Mouse (Mus musculus): ENCODE results near the gene 4930503B20Rik. TPM values are rescaled to one million over a fixed set of nuclear protein-coding genes. Genes with fewer than 3 reads are reported as not detected.

Gene 4930503B20Rik
- polyA plus RNA-seq, 1 experiment from 2014 or later: not detected

DNA sequence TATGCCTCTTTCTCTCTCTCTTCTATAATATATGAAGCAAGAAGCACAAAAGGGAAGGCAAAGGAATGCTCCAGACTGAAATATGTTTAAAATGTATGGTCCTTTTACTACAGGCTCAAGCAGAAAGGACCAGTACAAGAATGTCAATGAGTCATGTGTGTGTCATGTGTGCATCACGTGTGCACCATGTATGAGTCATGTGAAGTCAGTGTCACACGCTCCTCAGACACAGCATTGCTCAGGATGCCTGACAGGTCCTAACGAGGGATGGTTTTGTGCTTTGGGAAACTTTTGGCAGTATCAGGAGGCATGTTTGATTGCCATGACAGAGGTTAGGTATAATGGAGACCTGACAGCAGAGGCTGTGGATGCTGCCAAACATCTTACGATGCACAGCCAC, 25.1 kb upstream of the 4930503B20Rik start:
- no peaks in the 10 kb centered on the region for H3K4me1 ChIP-seq (replicated peaks)
- 90% methylated on average over 4 of the region's 4 CpGs for WGBS
- ATAC-seq (ENCODE audit: low FRiP score): no peak
- H3K27me3 ChIP-seq: no peaks in the 10 kb centered on the region
- no peak overlapping the region for H3K27ac ChIP-seq
- no peak overlapping the region for H3K9ac ChIP-seq
- no peak overlapping the region for H3K4me3 ChIP-seq
- no peaks in the 10 kb centered on the region for H3K9me3 ChIP-seq
- H3K4me2 ChIP-seq: no peak overlapping the region
- H3K36me3 ChIP-seq: no peaks in the 10 kb centered on the region

DNA sequence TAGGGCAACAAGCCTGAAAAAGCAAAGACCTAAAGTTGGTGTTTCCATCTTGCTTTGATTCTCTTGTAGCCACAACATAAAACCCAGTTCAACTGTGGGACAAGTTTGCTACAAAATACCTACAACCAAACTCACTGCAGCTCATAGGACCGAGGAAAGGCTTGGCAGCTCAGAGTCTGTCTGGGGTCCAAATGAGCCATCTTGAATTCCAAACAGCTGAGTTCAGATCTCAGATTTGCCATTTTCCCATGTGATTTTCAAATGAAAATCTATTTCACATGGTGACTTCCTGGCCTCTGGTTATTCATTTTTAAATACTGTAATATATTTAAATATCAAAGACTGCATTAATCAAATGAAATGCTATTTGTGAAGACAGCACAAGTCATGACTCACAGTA, 24.0 kb upstream of the 4930503B20Rik start:
- no peaks in the 10 kb centered on the region for H3K9me3 ChIP-seq
- H3K4me2 ChIP-seq: no peak overlapping the region
- no peak overlapping the region for H3K27ac ChIP-seq
- WGBS: 95% methylated on average over 1 of the region's 1 CpGs
- H3K4me3 ChIP-seq: no peak overlapping the region
- H3K36me3 ChIP-seq: no peaks in the 10 kb centered on the region
- ATAC-seq (ENCODE audit: low FRiP score): no peak
- H3K9ac ChIP-seq: no peak overlapping the region
- no peaks in the 10 kb centered on the region for H3K27me3 ChIP-seq
- no peaks in the 10 kb centered on the region for H3K4me1 ChIP-seq (replicated peaks)

DNA sequence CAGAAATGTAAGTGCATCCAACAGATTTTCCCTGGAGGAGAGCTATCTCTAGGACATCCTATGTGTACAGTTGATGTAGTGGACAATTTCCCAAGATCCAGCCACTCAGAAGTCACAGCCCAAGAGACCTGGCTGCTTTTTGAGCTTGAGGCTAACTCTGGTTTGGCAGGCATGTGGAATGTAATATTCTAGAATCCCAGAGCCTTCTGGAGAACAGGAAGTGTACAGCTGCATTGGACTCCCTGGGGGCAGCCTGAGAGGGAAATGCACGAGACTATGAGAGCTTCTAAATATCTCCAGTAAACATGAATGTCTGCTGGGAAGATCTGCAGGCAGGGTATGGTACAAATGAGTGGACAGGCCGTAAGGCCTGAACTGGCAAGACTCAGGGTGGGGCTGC, 20.0 kb upstream of the 4930503B20Rik start:
- no peak for ATAC-seq (ENCODE audit: low FRiP score)
- no peak overlapping the region for H3K27ac ChIP-seq
- no peaks in the 10 kb centered on the region for H3K9me3 ChIP-seq
- WGBS: 72% methylated on average over 2 of the region's 2 CpGs
- no peaks in the 10 kb centered on the region for H3K4me1 ChIP-seq (replicated peaks)
- no peak overlapping the region for H3K4me3 ChIP-seq
- H3K36me3 ChIP-seq: no peaks in the 10 kb centered on the region
- no peak overlapping the region for H3K9ac ChIP-seq
- no peaks in the 10 kb centered on the region for H3K27me3 ChIP-seq
- no peak overlapping the region for H3K4me2 ChIP-seq

DNA sequence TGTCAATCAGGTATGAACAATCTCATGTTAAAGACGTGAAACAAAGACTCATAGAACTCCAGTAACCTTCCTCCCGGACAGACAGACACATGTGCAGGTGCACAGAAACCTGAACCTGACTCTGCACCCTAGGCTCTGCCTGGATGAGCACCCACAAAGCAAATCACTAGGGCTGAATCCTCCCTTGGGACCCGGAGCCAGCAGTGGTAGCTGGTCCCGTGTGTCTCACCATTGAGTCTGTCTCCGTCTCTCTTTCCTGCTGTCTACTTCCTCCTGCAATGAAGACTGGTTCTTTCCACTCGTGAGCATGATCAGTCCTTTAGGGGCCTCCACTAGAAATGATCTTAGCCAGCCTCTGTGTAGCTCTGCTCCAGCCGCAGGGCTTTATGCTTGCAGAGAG, 10.8 kb upstream of the 4930503B20Rik start:
- H3K4me2 ChIP-seq: no peak overlapping the region

DNA sequence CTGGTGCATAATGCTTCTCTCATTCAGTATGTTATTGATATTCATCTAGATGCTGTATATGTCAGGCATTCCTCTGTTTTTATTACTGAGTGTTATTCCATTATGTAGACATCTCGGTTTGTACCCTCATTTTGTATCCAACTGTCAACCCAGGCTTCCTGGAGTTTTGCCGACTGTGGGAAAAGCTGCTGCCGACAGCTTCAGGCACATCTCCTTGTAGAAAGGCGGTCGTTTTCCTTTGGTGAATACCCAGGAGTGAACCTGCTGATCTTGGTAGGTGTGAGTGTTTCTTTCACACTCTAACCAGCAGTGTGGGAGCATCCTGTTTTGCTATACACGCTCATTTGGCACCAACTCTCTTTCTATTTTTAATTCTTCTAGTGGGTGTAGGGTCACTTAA, 9.9 kb upstream of the 4930503B20Rik start:
- 74% methylated on average over 6 of the region's 6 CpGs for WGBS
- Histone ChIP-seq H3K4me2 (no peak overlapping the region), H3K9me3 (no peaks in the 10 kb centered on the region), H3K27ac (no peak overlapping the region), H3K9ac (no peak overlapping the region), H3K36me3 (no peaks in the 10 kb centered on the region), H3K4me3 (no peak overlapping the region), H3K4me1 (replicated peaks) (no peaks in the 10 kb centered on the region), H3K27me3 (no peaks in the 10 kb centered on the region)
- no peak for ATAC-seq (ENCODE audit: low FRiP score)

More for the DNA sequence above, 10.8 kb upstream of the 4930503B20Rik start:
- no peak overlapping the region for H3K4me3 ChIP-seq
- no peaks in the 10 kb centered on the region for H3K36me3 ChIP-seq
- no peak for ATAC-seq (ENCODE audit: low FRiP score)
- H3K27me3 ChIP-seq: no peaks in the 10 kb centered on the region
- 77% methylated on average over 7 of the region's 7 CpGs for WGBS
- no peak overlapping the region for H3K27ac ChIP-seq
- no peak overlapping the region for H3K9ac ChIP-seq
- H3K4me1 ChIP-seq (replicated peaks): no peaks in the 10 kb centered on the region
- H3K9me3 ChIP-seq: no peaks in the 10 kb centered on the region

DNA sequence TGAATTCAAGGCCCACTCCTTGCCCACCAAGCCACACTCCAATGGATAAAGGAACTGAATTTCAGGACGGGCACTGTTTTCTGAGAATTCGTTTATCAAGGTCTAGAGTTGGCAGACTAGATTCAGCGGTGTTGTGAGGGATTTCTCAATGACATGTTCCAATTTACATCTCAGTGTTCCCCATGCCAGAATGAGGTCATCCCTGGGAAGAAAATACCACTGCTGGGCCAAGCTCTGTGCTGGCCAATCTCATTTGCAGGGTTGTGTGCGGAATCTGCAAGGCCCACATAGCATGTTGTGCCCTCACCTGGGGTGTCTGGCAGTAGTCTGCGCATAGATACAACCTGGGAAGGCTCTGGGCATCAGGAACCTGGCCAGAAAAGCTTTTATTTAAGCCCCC, 8.2 kb upstream of the 4930503B20Rik start:
- no peak overlapping the region for H3K4me2 ChIP-seq
- H3K4me3 ChIP-seq: no peak overlapping the region
- no peak for ATAC-seq (ENCODE audit: low FRiP score)
- H3K27ac ChIP-seq: no peak overlapping the region
- WGBS: 95% methylated on average over 5 of the region's 5 CpGs
- H3K4me1 ChIP-seq (replicated peaks): no peaks in the 10 kb centered on the region
- no peaks in the 10 kb centered on the region for H3K27me3 ChIP-seq
- H3K36me3 ChIP-seq: no peaks in the 10 kb centered on the region
- H3K9ac ChIP-seq: no peak overlapping the region
- no peaks in the 10 kb centered on the region for H3K9me3 ChIP-seq

DNA sequence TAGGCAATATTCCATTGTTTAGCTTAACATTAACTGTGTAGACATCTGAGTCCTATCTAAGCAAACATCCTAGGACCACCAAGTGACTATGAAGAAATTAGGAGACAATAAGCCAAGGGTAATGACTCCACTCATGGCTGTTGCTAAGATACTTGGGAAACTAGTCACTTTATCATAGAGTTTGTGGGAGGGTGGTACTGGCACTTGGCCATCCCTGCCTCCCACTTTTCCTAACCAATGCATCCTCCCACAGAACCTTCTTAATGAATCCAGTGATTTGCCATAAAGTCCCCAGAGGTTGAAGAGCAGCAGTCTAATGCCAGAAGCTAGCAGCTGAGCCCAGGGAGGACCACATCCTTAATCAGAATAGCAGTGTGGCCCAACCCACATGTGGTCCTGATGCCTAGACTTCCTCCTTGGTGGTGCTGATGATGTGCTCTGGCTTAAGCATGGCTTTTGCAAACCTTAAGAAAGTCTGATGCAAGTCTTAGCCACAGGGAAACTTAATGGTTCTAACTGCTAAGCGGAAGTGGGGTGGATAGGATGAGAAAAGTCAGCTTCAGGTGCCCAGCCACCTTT, 7.0 kb upstream of the 4930503B20Rik start:
- Histone ChIP-seq H3K9ac (no peak overlapping the region), H3K27me3 (no peaks in the 10 kb centered on the region), H3K9me3 (no peaks in the 10 kb centered on the region), H3K4me2 (no peak overlapping the region), H3K27ac (no peak overlapping the region), H3K4me3 (no peak overlapping the region), H3K36me3 (no peaks in the 10 kb centered on the region), H3K4me1 (replicated peaks) (no peaks in the 10 kb centered on the region)
- ATAC-seq (ENCODE audit: low FRiP score): no peak
- WGBS: 92% methylated on average over 1 of the region's 1 CpGs

DNA sequence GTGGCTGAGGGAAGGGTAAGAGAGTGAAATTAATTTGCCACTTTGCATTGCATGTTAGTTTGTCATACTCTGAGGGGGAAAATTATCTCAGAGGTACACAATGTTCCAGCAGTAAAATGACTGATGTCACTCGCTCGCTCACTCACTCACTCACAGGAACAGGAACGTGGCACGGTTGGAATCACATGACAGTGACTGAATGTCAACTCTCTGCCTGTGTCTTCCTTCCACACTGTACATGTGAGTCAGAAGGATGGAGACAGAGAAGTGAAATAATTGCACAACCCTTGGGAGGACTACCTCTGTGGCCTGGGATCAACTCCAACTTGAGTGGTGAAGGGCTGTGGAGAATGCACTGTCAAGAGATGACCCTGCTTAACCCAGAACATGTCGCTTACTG, 6.3 kb upstream of the 4930503B20Rik start:
- ATAC-seq (ENCODE audit: low FRiP score): no peak
- Histone ChIP-seq H3K9ac (no peak overlapping the region), H3K4me1 (replicated peaks) (no peaks in the 10 kb centered on the region), H3K4me3 (no peak overlapping the region), H3K27me3 (no peaks in the 10 kb centered on the region), H3K4me2 (no peak overlapping the region), H3K9me3 (no peaks in the 10 kb centered on the region), H3K36me3 (no peaks in the 10 kb centered on the region), H3K27ac (no peak overlapping the region)
- WGBS: 90% methylated on average over 5 of the region's 5 CpGs

DNA sequence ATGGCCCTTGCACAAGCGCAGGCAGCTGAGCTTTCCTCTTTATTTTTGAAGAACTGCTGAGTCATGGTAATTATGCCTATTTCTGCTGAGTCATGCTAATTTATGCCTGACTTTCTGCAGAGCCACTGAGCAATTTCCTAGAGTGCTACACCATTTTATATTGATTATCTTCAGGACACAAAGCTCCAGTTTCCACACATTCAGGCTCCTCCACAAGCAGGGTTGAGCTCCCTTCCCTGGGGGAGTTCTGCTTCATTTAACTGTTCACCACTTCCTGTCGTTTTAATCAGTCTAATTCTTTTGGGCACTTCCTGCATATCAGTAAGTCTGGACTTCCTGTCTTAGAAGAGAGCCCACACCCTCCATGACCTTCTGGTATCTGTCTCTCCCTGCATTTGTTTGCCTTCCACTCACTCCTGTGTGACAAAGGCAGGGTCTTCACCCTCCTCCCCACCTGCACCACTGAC, 4.0 kb upstream of the 4930503B20Rik start:
- H3K27me3 ChIP-seq: no peaks in the 10 kb centered on the region
- 71% methylated on average over 2 of the region's 2 CpGs for WGBS
- no peak overlapping the region for H3K27ac ChIP-seq
- no peaks in the 10 kb centered on the region for H3K4me1 ChIP-seq (replicated peaks)
- H3K4me2 ChIP-seq: no peak overlapping the region
- ATAC-seq (ENCODE audit: low FRiP score): no peak
- no peak overlapping the region for H3K9ac ChIP-seq
- no peak overlapping the region for H3K4me3 ChIP-seq
- no peaks in the 10 kb centered on the region for H3K36me3 ChIP-seq
- H3K9me3 ChIP-seq: no peaks in the 10 kb centered on the region

DNA sequence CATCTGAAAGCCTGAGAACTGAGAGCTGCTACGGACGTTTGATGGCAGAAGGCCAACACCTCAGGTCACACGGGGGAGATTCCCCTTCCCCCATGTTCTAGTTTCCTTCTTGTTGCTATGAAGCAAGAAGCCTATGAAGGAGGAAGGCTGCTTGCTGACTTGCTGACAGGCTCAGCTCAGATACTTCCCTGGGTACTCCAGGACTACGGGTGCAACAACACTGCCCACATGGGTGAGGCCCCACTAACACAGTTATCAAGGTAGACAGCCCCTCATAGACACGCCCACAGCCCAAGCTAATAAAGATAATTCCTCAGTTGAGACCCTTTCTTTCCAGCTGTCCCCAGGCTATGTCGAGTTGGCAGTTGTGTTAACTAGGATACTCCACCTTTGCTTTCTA, 2.6 kb upstream of the 4930503B20Rik start:
- ATAC-seq (ENCODE audit: low FRiP score): no peak
- Histone ChIP-seq H3K4me2 (no peak overlapping the region), H3K27ac (no peak overlapping the region), H3K9ac (no peak overlapping the region), H3K4me3 (no peak overlapping the region), H3K27me3 (no peaks in the 10 kb centered on the region), H3K4me1 (replicated peaks) (no peaks in the 10 kb centered on the region), H3K36me3 (no peaks in the 10 kb centered on the region), H3K9me3 (no peaks in the 10 kb centered on the region)
- WGBS: 74% methylated on average over 6 of the region's 6 CpGs

DNA sequence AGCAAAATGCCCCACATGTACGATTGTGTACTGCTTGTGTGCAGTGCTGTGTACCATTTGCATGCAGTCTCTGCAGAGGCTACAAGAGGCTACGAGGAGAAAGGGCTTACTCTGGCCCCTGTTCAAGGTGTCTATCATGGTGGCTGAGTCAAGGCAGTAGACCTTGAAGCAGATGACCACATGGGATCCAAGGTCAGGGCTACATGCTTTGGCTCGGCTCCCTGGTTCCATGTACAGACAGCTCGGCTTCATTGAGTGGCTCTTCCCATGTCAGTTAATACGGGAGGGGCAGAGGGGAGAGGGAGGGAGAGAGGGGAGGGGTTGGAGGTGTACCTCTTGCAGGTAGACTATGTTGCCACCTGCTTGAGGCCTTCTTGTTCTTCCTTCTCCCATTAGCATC, 1.3 kb upstream of the 4930503B20Rik start:
- Histone ChIP-seq H3K27me3 (no peaks in the 10 kb centered on the region), H3K4me1 (replicated peaks) (no peaks in the 10 kb centered on the region), H3K9me3 (no peaks in the 10 kb centered on the region), H3K36me3 (no peaks in the 10 kb centered on the region), H3K9ac (no peak overlapping the region), H3K4me2 (no peak overlapping the region), H3K4me3 (no peak overlapping the region), H3K27ac (no peak overlapping the region)
- 87% methylated on average over 5 of the region's 5 CpGs for WGBS
- no peak for ATAC-seq (ENCODE audit: low FRiP score)

DNA sequence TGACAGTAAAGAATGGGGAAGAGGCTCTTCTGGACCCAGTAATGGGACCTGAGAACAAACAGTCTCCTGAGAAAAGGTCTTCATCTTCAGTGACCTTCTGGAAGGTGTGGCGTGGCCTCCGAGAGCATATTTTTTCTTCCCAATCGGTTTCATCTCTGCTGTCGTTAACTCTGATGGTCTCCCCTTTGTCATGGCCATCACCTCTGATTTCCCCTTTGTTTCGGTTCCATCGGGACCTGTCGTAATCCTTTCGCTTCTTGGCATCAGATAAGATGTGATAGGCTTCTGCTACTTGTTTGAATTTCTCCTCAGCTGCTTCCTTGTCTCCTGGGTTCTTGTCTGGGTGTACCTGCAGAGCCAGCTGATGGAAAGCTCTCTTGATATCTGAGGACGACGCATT, 401 bp downstream of the 4930503B20Rik start:
- H3K36me3 ChIP-seq: no peaks in the 10 kb centered on the region
- H3K27me3 ChIP-seq: no peaks in the 10 kb centered on the region
- no peak overlapping the region for H3K4me2 ChIP-seq
- H3K9ac ChIP-seq: no peak overlapping the region
- no peaks in the 10 kb centered on the region for H3K4me1 ChIP-seq (replicated peaks)
- no peak overlapping the region for H3K4me3 ChIP-seq
- H3K27ac ChIP-seq: no peak overlapping the region
- 90% methylated on average over 10 of the region's 10 CpGs for WGBS
- no peak for ATAC-seq (ENCODE audit: low FRiP score)
- no peaks in the 10 kb centered on the region for H3K9me3 ChIP-seq

DNA sequence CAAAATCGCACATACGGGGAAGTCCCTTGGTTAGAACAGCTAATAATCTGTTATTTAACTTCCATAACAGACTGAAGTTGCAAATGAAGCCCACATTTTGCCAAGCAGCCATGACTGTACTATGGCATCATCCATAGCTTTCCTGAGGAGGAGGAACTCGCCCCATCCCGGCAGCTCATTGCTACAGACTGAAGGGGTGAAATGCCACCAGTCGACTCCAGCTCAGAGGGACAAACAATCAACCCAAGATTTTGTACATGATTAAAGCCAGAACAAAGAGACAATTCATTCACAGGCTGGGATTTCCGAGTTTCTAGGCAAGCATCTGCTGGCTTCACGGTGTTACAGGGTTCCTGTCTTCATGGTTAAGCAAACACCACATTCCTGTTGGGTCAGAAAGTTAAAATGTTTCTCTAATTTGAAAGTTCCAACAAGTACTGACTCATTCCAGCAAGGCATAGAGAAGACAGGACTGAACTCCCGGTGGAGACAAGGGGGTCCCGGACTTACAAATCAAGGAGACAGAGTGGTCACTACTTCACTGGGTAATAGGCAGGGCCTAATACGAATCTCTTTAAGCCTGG, 1.7 kb downstream of the 4930503B20Rik start:
- WGBS: 77% methylated on average over 10 of the region's 10 CpGs
- Histone ChIP-seq H3K4me3 (no peak overlapping the region), H3K9ac (no peak overlapping the region), H3K27me3 (no peaks in the 10 kb centered on the region), H3K4me2 (no peak overlapping the region), H3K36me3 (no peaks in the 10 kb centered on the region), H3K9me3 (no peaks in the 10 kb centered on the region), H3K27ac (no peak overlapping the region), H3K4me1 (replicated peaks) (no peaks in the 10 kb centered on the region)
- no peak for ATAC-seq (ENCODE audit: low FRiP score)
